Mouse (Mus musculus) C2C12 (cell line): ENCODE measurements around the gene Cox5a. TPM values are rescaled to one million over a fixed set of nuclear protein-coding genes. Genes with fewer than 3 reads are reported as not detected.

Source experiments
- H3K27me3 ChIP-seq: one replicate; pipeline ENCODE4 v1.6.1; 2011; ENCODE audit not compliant: control insufficient read depth, insufficient read depth, insufficient read length
- H3K36me3 ChIP-seq: one replicate; pipeline ENCODE4 v1.6.1; 2011; ENCODE audit not compliant: control insufficient read depth, insufficient read depth
- H3K4me3 ChIP-seq: one replicate; pipeline ENCODE4 v1.5.1; 2011; ENCODE audit warnings: mild to moderate bottlenecking, control low read depth; ENCODE audit not compliant: poor library complexity, insufficient read depth, severe bottlenecking
- H3K79me2 ChIP-seq: one replicate; pipeline ENCODE4 v1.6.1; 2011; ENCODE audit not compliant: control insufficient read depth, insufficient read depth
- H3K79me3 ChIP-seq: one replicate; pipeline ENCODE4 v1.6.1; 2011; ENCODE audit warnings: low read depth, control low read depth
- H3ac ChIP-seq: one replicate; pipeline ENCODE3; 2011; ENCODE audit warnings: low read depth; ENCODE audit not compliant: control insufficient read depth, insufficient read length
- CEBPB ChIP-seq: IDR thresholded peaks from one replicate; pipeline ENCODE4 v1.6.1; 2011; ENCODE audit warnings: low read depth, mild to moderate bottlenecking, control low read depth, moderate library complexity
- CTCF ChIP-seq: IDR thresholded peaks from one replicate; pipeline ENCODE4 v1.5.1; 2011; ENCODE audit not compliant: control insufficient read depth, insufficient read depth, insufficient read length
- FOSL1 ChIP-seq: IDR thresholded peaks from one replicate; pipeline ENCODE4 v1.8.0; 2011; ENCODE audit warnings: mild to moderate bottlenecking, low read length; ENCODE audit not compliant: poor library complexity, insufficient read depth, severe bottlenecking
- MAX ChIP-seq: IDR thresholded peaks from one replicate; pipeline ENCODE4 v1.6.1; 2011; ENCODE audit warnings: mild to moderate bottlenecking, control low read depth
- MYOD1 ChIP-seq: IDR thresholded peaks from one replicate; pipeline ENCODE4 v1.6.1; 2011; ENCODE audit warnings: low read depth; ENCODE audit not compliant: control insufficient read depth, insufficient read length
- MYOG ChIP-seq: IDR thresholded peaks from one replicate; pipeline ENCODE4 v1.6.1; 2011; ENCODE audit not compliant: control insufficient read depth, insufficient read length; ENCODE audit errors: extremely low read depth
- USF1 ChIP-seq: IDR thresholded peaks from one replicate; pipeline ENCODE4 v1.6.1; 2011; ENCODE audit warnings: low read depth, mild to moderate bottlenecking, control low read depth, moderate library complexity
- polyA plus RNA-seq: library from polyadenylated mRNA; unstranded; fragments of >200 nt; fragmentation: generic; extraction: Trizol; gene quantifications from one replicate; pipeline ENCODE4 v1.2.1, GENCODE M21; 2012; ENCODE audit warnings: missing spikeins

Cox5a gene
- polyA plus RNA-seq, 1 experiment, result 630 TPM

DNA sequence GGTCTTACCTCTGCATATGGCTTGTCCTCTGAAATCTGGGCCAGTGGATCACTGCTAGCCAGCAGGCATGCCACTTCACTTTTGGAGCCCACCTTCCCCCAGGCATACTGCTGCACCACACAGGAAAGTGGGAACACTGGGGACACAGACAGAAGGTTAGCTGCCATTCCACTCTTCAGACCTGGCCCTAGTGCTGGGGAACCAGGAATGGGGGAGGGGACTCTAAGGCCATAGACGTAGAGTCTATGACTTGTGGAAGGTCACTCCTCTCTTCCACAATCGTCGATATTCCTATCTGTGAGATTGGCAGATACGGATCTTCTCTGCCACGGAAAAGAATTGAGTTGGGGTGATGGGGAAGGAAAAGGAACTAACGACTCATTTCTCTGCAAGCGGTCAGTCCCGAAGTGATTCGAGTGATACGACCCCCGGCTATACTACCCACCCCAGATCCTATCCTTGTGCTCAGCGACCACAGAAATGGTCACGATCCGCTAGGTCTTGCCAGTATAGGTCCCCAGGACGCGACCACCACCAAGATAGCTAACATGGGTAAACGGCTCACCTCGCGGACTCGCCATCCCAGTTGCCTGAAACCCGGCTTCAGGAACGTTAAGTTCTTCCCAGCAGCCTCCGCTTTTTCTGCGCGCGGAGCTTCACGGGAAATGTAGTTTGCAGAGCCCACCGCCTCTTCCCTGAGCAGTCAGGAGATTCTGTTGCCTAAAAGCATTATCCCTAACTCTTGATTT is 31.2 kb downstream of the Cox5a start, which contains the start of gene Mpi:
Gene Mpi (minus strand): TSS at position 625 of the 749 bp plus-strand sequence.
- Histone ChIP-seq H3K27me3 (no peaks in the 10 kb centered on the region), H3K36me3 (peaks cover 15% of the 10 kb centered on the region), H3K79me2 (peaks cover 10% of the 10 kb centered on the region), H3K79me3 (peaks cover 6% of the 10 kb centered on the region), H3ac (peak within 1 kb of the TSS; percentile 97), H3K4me3 (peak within 1 kb of the TSS; percentile 55)
- TF ChIP-seq FOSL1 (no peak), CTCF (no peak), MYOD1 (no peak), USF1 (no peak), MYOG (no peak), CEBPB (no peak)

DNA sequence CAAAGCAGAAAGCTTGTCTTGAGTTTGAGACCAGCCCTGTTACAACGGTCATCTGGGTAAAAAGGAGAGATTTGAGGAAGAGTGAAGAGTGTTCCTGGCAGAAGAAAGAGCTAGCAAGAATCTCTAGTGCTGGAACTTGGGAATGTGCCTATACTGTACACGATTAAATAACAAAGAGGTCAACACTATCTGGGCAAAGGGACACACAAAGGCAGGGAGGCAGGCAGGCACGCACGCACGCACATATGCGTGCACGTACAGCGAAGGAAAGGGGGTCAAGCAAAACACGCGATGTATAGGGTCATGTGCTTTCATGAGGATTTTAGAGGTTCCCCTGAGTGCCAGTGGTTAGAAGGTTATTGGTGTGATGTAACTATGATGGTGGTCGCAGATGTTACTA is 32.0 kb downstream of the Cox5a start:
- Histone ChIP-seq H3K27me3 (no peaks in the 10 kb centered on the region), H3K79me3 (peaks cover 6% of the 10 kb centered on the region), H3ac (no peak overlapping the region), H3K4me3 (no peak overlapping the region), H3K36me3 (peaks cover 15% of the 10 kb centered on the region), H3K79me2 (peaks cover 10% of the 10 kb centered on the region)
- no peak for TF ChIP-seq FOSL1
- TF ChIP-seq MAX, result no peak
- TF ChIP-seq CEBPB, result no peak
- no peak for TF ChIP-seq CTCF
- no peak for TF ChIP-seq USF1
- TF ChIP-seq MYOG, result no peak
- TF ChIP-seq MYOD1, result no peak

DNA sequence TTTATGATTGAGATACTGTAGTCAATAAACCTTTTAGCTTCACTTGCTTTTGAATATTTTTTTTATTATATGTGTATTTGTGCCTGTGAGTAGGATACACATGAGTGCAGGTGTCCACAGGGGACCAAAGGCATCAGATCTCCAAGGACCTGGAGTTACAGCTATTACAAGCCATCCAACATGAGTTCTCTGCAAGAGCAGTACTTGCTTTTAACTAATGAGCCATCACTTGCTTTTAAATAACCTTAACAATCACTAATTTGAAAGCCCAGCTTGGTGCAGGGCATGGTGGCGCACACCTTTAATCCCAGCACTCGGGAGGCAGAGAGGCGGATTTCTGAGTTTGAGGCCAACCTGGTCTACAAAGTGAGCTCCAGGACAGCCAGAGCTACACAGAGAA is 33.7 kb downstream of the Cox5a start:
- Histone ChIP-seq H3K27me3 (no peaks in the 10 kb centered on the region), H3K79me2 (peaks cover 10% of the 10 kb centered on the region), H3K36me3 (peaks cover 1% of the 10 kb centered on the region), H3ac (no peak overlapping the region), H3K4me3 (no peak overlapping the region), H3K79me3 (peaks cover 6% of the 10 kb centered on the region)
- no peak for TF ChIP-seq MYOG
- no peak for TF ChIP-seq MAX
- TF ChIP-seq CTCF, result no peak
- no peak for TF ChIP-seq CEBPB
- no peak for TF ChIP-seq MYOD1
- TF ChIP-seq USF1, result no peak
- TF ChIP-seq FOSL1, result no peak

DNA sequence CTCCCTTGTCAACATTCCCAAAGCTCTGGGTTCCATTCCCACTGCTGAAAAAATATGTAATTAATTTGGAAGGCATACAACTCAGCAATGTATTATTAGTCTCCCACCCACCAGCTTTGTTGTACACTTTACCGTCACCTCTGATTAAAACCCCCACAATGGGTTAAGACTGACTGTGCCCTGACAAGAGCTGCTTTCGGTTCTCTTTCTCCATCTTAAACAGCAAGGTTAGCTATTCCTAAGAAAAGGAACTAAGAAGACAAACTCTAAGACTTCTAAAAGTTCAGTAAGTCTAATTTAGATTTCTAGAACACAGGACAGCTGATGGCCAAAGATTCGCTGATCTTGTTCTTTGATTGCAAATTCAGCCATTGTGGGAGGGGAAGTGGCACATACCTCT is 36.1 kb downstream of the Cox5a start:
- peaks cover under 1% of the 10 kb centered on the region for H3K79me3 ChIP-seq
- no peaks in the 10 kb centered on the region for H3K36me3 ChIP-seq
- peaks cover 14% of the 10 kb centered on the region for H3K79me2 ChIP-seq
- no peak for TF ChIP-seq CTCF
- no peak for TF ChIP-seq CEBPB
- TF ChIP-seq USF1, result no peak
- TF ChIP-seq MYOD1, result no peak
- no peak for TF ChIP-seq MYOG
- no peak for TF ChIP-seq MAX
- TF ChIP-seq FOSL1, result no peak
- no peak overlapping the region for H3K4me3 ChIP-seq
- H3ac ChIP-seq, result no peak overlapping the region
- no peaks in the 10 kb centered on the region for H3K27me3 ChIP-seq

DNA sequence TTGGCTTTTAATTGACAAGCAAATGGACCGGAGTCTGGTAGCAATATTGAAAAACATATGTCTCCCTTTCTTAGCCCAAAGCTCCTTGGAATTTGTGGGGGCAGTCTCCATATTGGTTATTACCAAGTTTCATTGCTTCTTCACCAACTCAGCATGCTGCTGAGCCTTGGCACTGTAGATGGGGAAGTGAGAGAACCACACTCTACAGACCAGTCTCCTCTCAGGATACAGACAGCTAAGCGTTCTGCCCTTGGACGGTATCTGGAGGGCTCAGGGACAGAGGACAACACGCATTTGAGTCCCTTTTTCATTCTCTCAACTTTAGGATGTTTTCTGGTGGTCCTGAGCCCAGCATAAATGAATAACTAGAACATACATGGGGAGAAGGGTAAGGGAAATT is 37.6 kb downstream of the Cox5a start:
- no peak for TF ChIP-seq MYOD1
- TF ChIP-seq FOSL1, result no peak
- no peak for TF ChIP-seq MAX
- TF ChIP-seq CTCF, result no peak
- TF ChIP-seq USF1, result no peak
- no peak for TF ChIP-seq CEBPB
- no peak for TF ChIP-seq MYOG
- no peak overlapping the region for H3ac ChIP-seq

DNA sequence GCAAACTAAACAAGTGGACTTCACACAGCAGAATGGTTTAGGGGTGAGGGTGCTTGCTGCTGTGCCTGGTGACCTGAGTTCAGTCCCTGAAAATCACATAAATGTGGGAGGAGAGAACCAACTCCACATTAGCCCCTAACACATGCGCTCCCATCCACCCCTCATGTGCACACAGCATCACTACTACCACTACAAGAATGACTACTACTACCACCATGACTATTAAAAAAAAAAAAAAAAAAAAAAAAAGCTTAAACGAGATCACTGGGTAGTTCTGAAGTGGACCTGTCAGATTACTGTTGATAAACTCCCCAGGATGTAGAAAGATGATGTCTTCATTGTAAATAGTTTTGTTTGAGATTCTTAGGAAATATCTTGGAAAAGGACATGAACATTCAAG is 38.5 kb downstream of the Cox5a start:
- H3K4me3 ChIP-seq, result no peak overlapping the region
- H3K79me2 ChIP-seq, result peaks cover 35% of the 10 kb centered on the region
- no peaks in the 10 kb centered on the region for H3K79me3 ChIP-seq
- TF ChIP-seq USF1 (no peak), MYOG (no peak), MAX (no peak), MYOD1 (no peak), CTCF (no peak), CEBPB (no peak), FOSL1 (no peak)
- H3K36me3 ChIP-seq, result no peaks in the 10 kb centered on the region
- H3ac ChIP-seq, result no peak overlapping the region
- H3K27me3 ChIP-seq, result no peaks in the 10 kb centered on the region

More for the DNA sequence above, 37.6 kb downstream of the Cox5a start:
- Histone ChIP-seq H3K79me3 (no peaks in the 10 kb centered on the region), H3K4me3 (no peak overlapping the region), H3K27me3 (no peaks in the 10 kb centered on the region), H3K36me3 (no peaks in the 10 kb centered on the region), H3K79me2 (peaks cover 25% of the 10 kb centered on the region)
